Mouse (Mus musculus): ENCODE measurements around the gene Gm28230. TPM values are rescaled to one million over a fixed set of nuclear protein-coding genes. Genes with fewer than 3 reads are reported as not detected.

The Gm28230 gene
- polyA plus RNA-seq, 1 experiment from 2014 or later, result 0.05 TPM

DNA sequence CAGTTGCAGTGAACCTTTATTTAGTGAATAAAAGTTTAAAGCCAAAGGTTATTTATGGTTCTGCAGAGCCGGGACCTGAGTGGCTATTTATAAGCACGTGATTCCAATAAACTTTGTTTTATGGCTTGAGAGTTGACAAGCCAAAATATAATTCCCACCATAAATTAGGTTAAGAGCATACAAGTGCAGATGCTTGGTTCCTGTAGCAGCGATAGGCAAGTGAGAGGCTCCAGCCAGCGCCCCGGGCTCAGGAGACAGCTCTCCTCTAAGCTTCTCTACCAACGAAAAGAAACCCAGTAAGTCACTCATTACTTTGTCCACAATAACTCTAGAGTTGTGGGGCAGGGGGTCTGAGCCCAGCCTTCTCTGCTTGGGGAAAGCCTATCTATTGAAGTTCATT, 4.6 kb upstream of the Gm28230 start:
- Histone ChIP-seq H3K36me3 (no peaks in the 10 kb centered on the region), H3K4me3 (no peak overlapping the region), H3K9me3 (no peaks in the 10 kb centered on the region), H3K27ac (no peak overlapping the region), H3K4me1 (no peaks in the 10 kb centered on the region), H3K9ac (no peak overlapping the region), H3K4me2 (no peak overlapping the region), H3K27me3 (peaks cover 100% of the 10 kb centered on the region)
- WGBS, result 9% methylated on average over 6 of the region's 6 CpGs
- ATAC-seq (ENCODE audit: borderline replicate concordance, extremely low read depth, low FRiP score, low TSS enrichment), result no peak

GRCm38 (mm10) chr2:74722949-74723348, 3.6 kb upstream of the Gm28230 start:
- H3K9me3 ChIP-seq, result no peaks in the 10 kb centered on the region
- H3K27me3 ChIP-seq, result peaks cover 100% of the 10 kb centered on the region
- H3K4me2 ChIP-seq, result no peak overlapping the region
- H3K4me1 ChIP-seq, result no peaks in the 10 kb centered on the region
- H3K4me3 ChIP-seq, result no peak overlapping the region
- ATAC-seq (ENCODE audit: borderline replicate concordance, extremely low read depth, low FRiP score, low TSS enrichment), result no peak
- no peak overlapping the region for H3K9ac ChIP-seq
- H3K27ac ChIP-seq, result no peak overlapping the region
- WGBS, result 12% methylated on average over 8 of the region's 8 CpGs
- H3K36me3 ChIP-seq, result no peaks in the 10 kb centered on the region

- WGBS, result 30% methylated on average over 7 of the region's 7 CpGs
- Histone ChIP-seq H3K4me3 (no peak overlapping the region), H3K36me3 (no peaks in the 10 kb centered on the region), H3K4me1 (no peaks in the 10 kb centered on the region), H3K9me3 (no peaks in the 10 kb centered on the region), H3K9ac (no peak overlapping the region), H3K27ac (no peak overlapping the region), H3K27me3 (peaks cover 100% of the 10 kb centered on the region), H3K4me2 (no peak overlapping the region)
- ATAC-seq (ENCODE audit: borderline replicate concordance, extremely low read depth, low FRiP score, low TSS enrichment), result no peak
Observed at GRCm38 (mm10) chr2:74724244-74725015, 2.1 kb upstream of the Gm28230 start.

DNA sequence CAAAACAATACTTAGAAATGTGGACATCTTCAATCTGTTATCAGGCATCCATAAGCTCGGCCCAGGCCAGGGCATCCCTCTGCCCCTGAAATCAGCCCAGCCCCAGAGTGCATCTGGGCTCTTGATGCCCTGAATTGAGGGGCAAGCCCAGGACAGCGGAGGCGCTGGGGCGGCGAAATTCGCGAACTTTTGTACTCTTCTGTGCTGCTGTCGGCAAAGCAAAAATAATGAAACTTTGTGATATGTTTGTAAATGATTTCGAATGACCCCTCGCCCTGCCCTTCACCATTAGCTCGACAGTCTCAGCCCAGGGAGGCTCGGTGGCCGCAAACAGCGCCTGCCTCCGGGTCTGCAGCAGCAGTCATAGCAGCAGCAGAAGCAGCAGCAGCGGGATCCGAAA, 1.4 kb upstream of the Gm28230 start:
- Histone ChIP-seq H3K9me3 (no peaks in the 10 kb centered on the region), H3K27me3 (peaks cover 99% of the 10 kb centered on the region), H3K4me1 (no peaks in the 10 kb centered on the region), H3K36me3 (no peaks in the 10 kb centered on the region), H3K4me3 (no peak overlapping the region), H3K9ac (no peak overlapping the region), H3K27ac (no peak overlapping the region), H3K4me2 (no peak overlapping the region)
- no peak for ATAC-seq (ENCODE audit: borderline replicate concordance, extremely low read depth, low FRiP score, low TSS enrichment)
- WGBS, result 4% methylated on average over 17 of the region's 17 CpGs

GRCm38 (mm10) chr2:74726973-74727639, 578 bp downstream of the Gm28230 start:
- no peaks in the 10 kb centered on the region for H3K9me3 ChIP-seq
- no peaks in the 10 kb centered on the region for H3K36me3 ChIP-seq
- no peak for ATAC-seq (ENCODE audit: borderline replicate concordance, extremely low read depth, low FRiP score, low TSS enrichment)
- H3K27me3 ChIP-seq, result peaks cover 99% of the 10 kb centered on the region
- H3K4me2 ChIP-seq, result peak overlapping the region; percentile 27
- H3K4me3 ChIP-seq, result peak overlapping the region; percentile 11
- WGBS, result 1% methylated on average over 43 of the region's 43 CpGs
- H3K9ac ChIP-seq, result no peak overlapping the region
- H3K4me1 ChIP-seq, result no peaks in the 10 kb centered on the region
- H3K27ac ChIP-seq, result no peak overlapping the region

- peak; percentile 19; the same call in 1 of the 2 replicates for ATAC-seq (ENCODE audit: borderline replicate concordance, extremely low read depth, low FRiP score, low TSS enrichment)
- H3K4me1 ChIP-seq, result 0 out of 2 replicates have a peak, but pooled peaks cover 3% of the 10 kb centered on the region
Observed at GRCm38 (mm10) chr2:74727640-74728302, 1.2 kb downstream of the Gm28230 start.

DNA sequence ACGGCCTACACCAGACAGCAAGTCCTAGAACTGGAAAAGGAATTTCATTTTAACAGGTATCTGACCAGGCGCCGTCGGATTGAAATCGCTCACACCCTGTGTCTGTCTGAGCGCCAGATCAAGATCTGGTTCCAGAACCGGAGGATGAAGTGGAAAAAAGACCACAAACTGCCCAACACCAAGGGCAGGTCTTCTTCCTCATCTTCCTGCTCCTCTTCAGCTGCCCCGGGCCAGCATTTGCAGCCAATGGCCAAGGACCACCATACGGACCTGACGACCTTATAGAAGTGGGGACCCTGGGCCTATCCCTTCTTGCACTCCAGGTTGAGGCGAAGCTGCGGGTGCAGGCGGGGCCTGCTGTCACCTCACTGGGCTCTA, 1.8 kb downstream of the Gm28230 start:
- no peak overlapping the region for H3K9ac ChIP-seq
- H3K4me1 ChIP-seq, result 0 out of 2 replicates have a peak, but pooled peaks cover 4% of the 10 kb centered on the region
- ATAC-seq (ENCODE audit: borderline replicate concordance, extremely low read depth, low FRiP score, low TSS enrichment), result no peak
- H3K4me2 ChIP-seq, result no peak overlapping the region
- WGBS, result 18% methylated on average over 13 of the region's 13 CpGs
- H3K27me3 ChIP-seq, result peaks cover 99% of the 10 kb centered on the region
- no peaks in the 10 kb centered on the region for H3K9me3 ChIP-seq
- H3K27ac ChIP-seq, result no peak overlapping the region
- H3K36me3 ChIP-seq, result no peaks in the 10 kb centered on the region
- H3K4me3 ChIP-seq, result no peak overlapping the region

More at GRCm38 (mm10) chr2:74727640-74728302, 1.2 kb downstream of the Gm28230 start:
- peaks cover 99% of the 10 kb centered on the region for H3K27me3 ChIP-seq
- H3K27ac ChIP-seq, result no peak overlapping the region
- H3K9me3 ChIP-seq, result no peaks in the 10 kb centered on the region
- H3K4me2 ChIP-seq, result peak overlapping the region; percentile 27
- 2% methylated on average over 25 of the region's 25 CpGs for WGBS
- no peak overlapping the region for H3K9ac ChIP-seq
- peak overlapping the region; percentile 11 for H3K4me3 ChIP-seq
- H3K36me3 ChIP-seq, result no peaks in the 10 kb centered on the region

DNA sequence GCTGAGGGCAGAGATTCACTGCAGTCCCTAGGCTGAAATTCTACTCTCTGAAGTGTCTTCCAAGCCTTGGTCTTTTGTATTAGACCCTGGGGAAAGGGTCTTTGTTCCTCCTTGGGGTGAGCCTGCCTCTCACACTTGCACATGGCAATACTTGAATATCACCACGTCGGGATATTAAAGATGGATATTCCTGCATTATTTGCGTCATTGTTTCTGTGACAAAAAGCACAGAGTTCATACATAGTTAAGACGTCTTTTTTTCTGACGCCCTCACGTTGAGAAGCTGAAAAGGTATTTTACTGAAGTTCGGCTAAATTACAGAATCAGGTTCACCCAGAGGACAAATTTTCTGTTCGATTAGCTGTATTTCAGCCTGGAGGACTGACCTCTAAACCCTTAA, 3.8 kb downstream of the Gm28230 start:
- H3K27ac ChIP-seq, result no peak overlapping the region
- no peak overlapping the region for H3K9ac ChIP-seq
- ATAC-seq (ENCODE audit: borderline replicate concordance, extremely low read depth, low FRiP score, low TSS enrichment), result no peak
- no peak overlapping the region for H3K4me3 ChIP-seq
- H3K4me1 ChIP-seq, result 0 out of 2 replicates have a peak, but pooled peaks cover 4% of the 10 kb centered on the region
- no peaks in the 10 kb centered on the region for H3K36me3 ChIP-seq
- H3K9me3 ChIP-seq, result no peaks in the 10 kb centered on the region
- no peak overlapping the region for H3K4me2 ChIP-seq
- WGBS, result 15% methylated on average over 8 of the region's 8 CpGs
- peaks cover 99% of the 10 kb centered on the region for H3K27me3 ChIP-seq

DNA sequence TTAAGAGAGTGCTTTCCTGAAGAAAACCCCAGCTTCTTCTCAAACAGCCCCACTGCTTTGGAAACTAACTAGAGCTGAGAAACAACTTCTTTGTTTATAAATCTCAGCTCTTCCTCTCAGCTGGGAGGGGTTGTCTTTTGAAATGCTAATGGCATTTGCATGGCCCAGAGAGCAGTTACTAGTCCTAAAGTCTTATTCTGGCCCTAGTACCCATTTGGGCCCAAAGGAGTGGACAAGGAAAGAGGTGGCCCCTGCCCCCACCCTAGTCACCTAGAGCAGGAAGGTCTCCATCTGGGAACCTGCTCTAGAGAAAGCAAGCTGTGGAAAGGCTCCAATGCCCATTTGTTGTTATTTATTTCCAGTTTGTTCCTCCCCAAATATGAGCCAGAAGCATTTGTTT, 4.5 kb downstream of the Gm28230 start:
- no peaks in the 10 kb centered on the region for H3K9me3 ChIP-seq
- no peak overlapping the region for H3K9ac ChIP-seq
- H3K27ac ChIP-seq, result no peak overlapping the region
- no peaks in the 10 kb centered on the region for H3K36me3 ChIP-seq
- H3K4me2 ChIP-seq, result no peak overlapping the region
- peaks cover 99% of the 10 kb centered on the region for H3K27me3 ChIP-seq
- H3K4me3 ChIP-seq, result no peak overlapping the region
- H3K4me1 ChIP-seq, result peaks cover 10% of the 10 kb centered on the region; the same call in 1 of the 2 replicates
- ATAC-seq (ENCODE audit: borderline replicate concordance, extremely low read depth, low FRiP score, low TSS enrichment), result no peak

DNA sequence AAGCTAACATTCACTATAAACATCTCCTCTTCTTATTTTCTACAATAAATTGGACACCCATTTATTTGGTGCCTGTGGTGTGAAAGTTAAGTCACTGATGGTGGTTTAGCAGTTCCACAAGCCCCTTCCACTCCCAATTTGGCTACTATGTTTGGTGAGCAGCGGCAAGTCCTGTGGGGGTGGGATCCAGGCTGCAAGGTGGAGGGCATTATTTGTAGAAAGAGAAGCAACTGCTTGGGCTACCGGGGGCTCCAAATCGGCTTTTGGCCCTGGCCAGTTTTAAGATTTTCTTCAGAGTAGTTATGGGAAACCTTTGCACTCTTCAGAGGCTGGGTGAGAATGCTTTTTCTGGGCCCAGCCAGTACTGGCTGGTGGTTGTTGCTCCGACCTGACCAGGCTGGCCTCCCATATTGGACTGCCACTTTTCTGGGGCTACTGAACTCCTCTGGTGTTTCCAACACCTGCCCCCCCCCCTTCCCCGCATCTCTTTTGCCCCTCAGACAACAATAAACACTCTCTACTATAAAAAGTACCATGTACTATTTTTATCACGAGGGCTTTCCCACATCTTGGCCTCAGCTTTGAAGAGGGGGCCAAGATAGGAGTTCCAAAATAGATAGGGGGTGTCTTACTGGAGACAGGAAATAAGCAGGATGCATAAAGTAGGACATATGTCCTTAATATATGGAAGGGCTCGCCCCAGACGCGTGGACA, 5.4 kb downstream of the Gm28230 start:
- 12% methylated on average over 9 of the region's 9 CpGs for WGBS
- Histone ChIP-seq H3K9me3 (no peaks in the 10 kb centered on the region), H3K4me1 (peaks cover 12% of the 10 kb centered on the region; the same call in 1 of the 2 replicates), H3K4me3 (no peak overlapping the region), H3K27me3 (peaks cover 99% of the 10 kb centered on the region), H3K4me2 (no peak overlapping the region), H3K9ac (no peak overlapping the region), H3K36me3 (no peaks in the 10 kb centered on the region), H3K27ac (no peak overlapping the region)
- ATAC-seq (ENCODE audit: borderline replicate concordance, extremely low read depth, low FRiP score, low TSS enrichment), result no peak

- Histone ChIP-seq H3K36me3 (no peaks in the 10 kb centered on the region), H3K4me2 (0 out of 2 replicates have a peak overlapping the region, but pooled peaks have one; percentile 10), H3K4me1 (peaks cover 12% of the 10 kb centered on the region; the same call in 1 of the 2 replicates), H3K9ac (no peak overlapping the region), H3K27me3 (peaks cover 99% of the 10 kb centered on the region), H3K4me3 (peak overlapping the region; percentile 8; the same call in 1 of the 2 replicates), H3K27ac (no peak overlapping the region), H3K9me3 (no peaks in the 10 kb centered on the region)
- ATAC-seq (ENCODE audit: borderline replicate concordance, extremely low read depth, low FRiP score, low TSS enrichment), result no peak
- under 1% methylated on average over 52 of the region's 52 CpGs for WGBS
Observed at GRCm38 (mm10) chr2:74732513-74733316, 6.2 kb downstream of the Gm28230 start.
